Mouse (Mus musculus) yolk sac, embryonic 10.5 days (tissue): ENCODE data around the gene Hhip.
"Not testable (repeated sequence)": the region's sequence is repeated elsewhere in the genome, so short reads cannot be mapped to it uniquely, and the experiment has no call there.

Experiments used
- DNase-seq: peaks from one replicate; pipeline ENCODE4 v3.0.0-alpha.2; 2017; ENCODE audit warnings: low spot score

Hhip gene

GRCm38 (mm10) chr8:79992121-79992848, 65.5 kb downstream of the Hhip start:
- DNase-seq: no peak

GRCm38 (mm10) chr8:79991420-79991819, 66.4 kb downstream of the Hhip start:
- DNase-seq: not testable (repeated sequence)

- no peak for DNase-seq
Measured at GRCm38 (mm10) chr8:79984946-79985345, 72.9 kb downstream of the Hhip start.

- no peak for DNase-seq
Measured at GRCm38 (mm10) chr8:79982144-79982543, 75.7 kb downstream of the Hhip start.

- no peak for DNase-seq
Measured at GRCm38 (mm10) chr8:79966159-79966558, 91.6 kb downstream of the Hhip start.

- DNase-seq: peak; percentile 6
Measured at GRCm38 (mm10) chr8:79952857-79953256, 104.9 kb downstream of the Hhip start.

GRCm38 (mm10) chr8:79950376-79950775, 107.4 kb downstream of the Hhip start:
- DNase-seq: no peak

- no peak for DNase-seq
Measured at GRCm38 (mm10) chr8:79945501-79946076, 112.2 kb downstream of the Hhip start.

GRCm38 (mm10) chr8:79941070-79941469, 116.7 kb downstream of the Hhip start:
- no peak for DNase-seq

- no peak for DNase-seq
Measured at GRCm38 (mm10) chr8:79936856-79937445, 120.9 kb downstream of the Hhip start.

- peak; percentile 4 for DNase-seq
Measured at GRCm38 (mm10) chr8:79935793-79936192, 122.0 kb downstream of the Hhip start.

- no peak for DNase-seq
Measured at GRCm38 (mm10) chr8:79929202-79929601, 128.6 kb downstream of the Hhip start.

- DNase-seq: no peak
Measured at GRCm38 (mm10) chr8:79917211-79917610, 140.6 kb downstream of the Hhip start.
